Mouse (Mus musculus) midbrain, embryonic 15.5 days (tissue): Measurements from ENCODE around the gene Olfr1396. TPM values are rescaled to one million over a fixed set of nuclear protein-coding genes. Genes with fewer than 3 reads are reported as not detected.
"Not testable (repeated sequence)": the region's sequence is repeated elsewhere in the genome, so short reads cannot be mapped to it uniquely, and the experiment has no call there.

Source experiments
- ATAC-seq: fragments of 200-750 bp; cut with Nextera tagmentation; replicated peaks from 2 replicates; pipeline ENCODE4 v1.8.0; 2017; ENCODE audit warnings: moderate TSS enrichment
- H3K27ac ChIP-seq: fragments of 300-500 bp; sonication (generic); 2 replicates; pipeline ENCODE4 v1.5.1; 2015; ENCODE audit warnings: mild to moderate bottlenecking, inconsistent platforms
- H3K27me3 ChIP-seq: fragments of 300-500 bp; sonication (generic); replicated peaks from 2 replicates; pipeline ENCODE4 v1.6.1; 2015; ENCODE audit warnings: inconsistent platforms
- H3K36me3 ChIP-seq: fragments of 300-500 bp; sonication (generic); replicated peaks from 2 replicates; pipeline ENCODE4 v1.6.1; 2015; ENCODE audit warnings: inconsistent platforms
- H3K4me1 ChIP-seq: fragments of 300-500 bp; sonication (generic); 2 replicates; pipeline ENCODE4 v1.6.1; 2015; ENCODE audit warnings: inconsistent platforms
- H3K4me2 ChIP-seq: fragments of 300-500 bp; sonication (generic); 2 replicates; pipeline ENCODE4 v1.6.1; 2015; ENCODE audit warnings: inconsistent platforms, mild to moderate bottlenecking, moderate library complexity
- H3K4me3 ChIP-seq: fragments of 300-500 bp; sonication (generic); 2 replicates; pipeline ENCODE4 v1.5.1; 2015; ENCODE audit warnings: mild to moderate bottlenecking, inconsistent platforms
- H3K9ac ChIP-seq: fragments of 300-500 bp; sonication (generic); 2 replicates; pipeline ENCODE4 v1.6.1; 2015; ENCODE audit warnings: mild to moderate bottlenecking, inconsistent platforms
- H3K9me3 ChIP-seq: fragments of 300-500 bp; sonication (generic); 2 replicates; pipeline ENCODE4 v1.6.1; 2016; ENCODE audit warnings: inconsistent platforms
- WGBS: fragments of 180-500 bp; shearing (Covaris S2); methylation state at CpG from one replicate; pipeline ENCODE4 v1.1.7; 2015; ENCODE audit warnings: mixed read lengths; 5-methylcytosine and 5-hydroxymethylcytosine counted together
- polyA plus RNA-seq: library from polyadenylated mRNA; unstranded; fragments of >200 nt; fragmentation: Nextera tagmentation; extraction: Ambion mirVana; gene quantifications from 2 replicates; pipeline ENCODE4 v1.2.1, GENCODE M21; 2015

The Olfr1396 gene
- polyA plus RNA-seq, 1 experiment from 2014 or later = not detected

DNA sequence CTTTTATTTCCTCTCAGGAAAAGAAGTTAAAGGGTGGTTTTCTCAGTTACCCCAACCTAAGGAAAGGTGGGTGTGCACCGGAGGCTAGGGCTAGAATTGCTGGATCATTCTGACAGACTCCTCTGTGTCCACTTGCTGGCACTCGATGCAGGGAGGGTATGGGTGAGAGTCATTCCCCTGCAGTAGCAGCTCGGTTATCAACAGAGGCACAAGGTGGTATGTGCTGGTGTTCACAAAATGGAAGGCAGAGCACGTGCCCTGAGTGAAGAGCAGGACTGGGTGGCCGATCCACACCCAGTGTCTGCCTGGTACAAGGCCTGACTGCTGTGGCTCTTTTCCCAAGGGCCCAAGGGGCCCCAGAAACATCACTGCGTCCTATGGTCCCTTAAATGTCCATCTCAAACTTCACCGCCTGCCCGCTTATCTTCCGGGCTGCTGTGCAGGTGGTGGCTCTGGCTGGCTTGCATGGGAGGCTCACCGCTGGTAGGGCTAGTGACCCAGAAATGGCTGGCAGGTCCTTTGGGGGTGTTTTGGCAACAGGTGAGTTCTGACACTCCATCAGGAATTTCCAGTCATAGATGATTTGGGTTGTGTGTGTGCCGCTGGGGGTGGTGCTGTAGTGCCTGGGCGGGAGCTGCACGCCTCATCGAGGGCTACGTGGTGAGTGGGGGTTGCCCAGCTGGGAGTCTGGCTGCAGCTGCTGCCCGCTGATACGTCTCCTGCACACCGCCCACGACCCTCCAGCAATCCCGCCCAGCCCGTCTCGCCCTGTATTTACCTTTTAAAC, 26.7 kb downstream of the Olfr1396 start:
- H3K36me3 ChIP-seq = no peaks in the 10 kb centered on the region
- no peaks in the 10 kb centered on the region for H3K9me3 ChIP-seq
- 38% methylated on average over 22 of the region's 22 CpGs for WGBS
- H3K4me2 ChIP-seq = peak overlapping the region; percentile 21
- no peaks in the 10 kb centered on the region for H3K27me3 ChIP-seq
- no peak for ATAC-seq
- H3K9ac ChIP-seq = no peak overlapping the region
- no peaks in the 10 kb centered on the region for H3K4me1 ChIP-seq
- no peak overlapping the region for H3K4me3 ChIP-seq
- no peak overlapping the region for H3K27ac ChIP-seq

DNA sequence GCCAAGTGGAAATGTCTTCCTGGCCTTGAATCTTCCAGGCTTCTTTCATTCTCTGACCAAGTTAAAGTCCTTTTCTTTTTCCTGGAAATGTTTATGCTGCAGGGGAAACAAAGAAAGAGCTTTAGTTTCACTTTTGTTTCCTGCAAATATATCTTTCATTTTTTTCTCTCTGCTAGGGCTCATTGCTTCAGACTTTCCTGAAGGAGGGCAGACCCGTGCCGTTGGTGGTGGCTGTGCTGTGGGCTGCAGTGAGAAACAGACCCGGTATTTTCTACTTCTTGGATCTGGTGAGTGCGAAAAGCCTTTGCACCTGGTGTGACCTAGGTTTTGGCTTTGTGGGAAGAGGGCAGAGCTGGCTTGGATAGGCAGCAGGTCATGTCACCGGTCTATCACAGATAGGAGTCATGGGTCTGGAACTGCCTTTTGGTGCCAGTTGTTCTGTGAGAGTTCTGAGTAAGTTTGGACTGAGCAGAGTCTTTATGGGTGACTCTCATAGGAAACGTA, 27.8 kb downstream of the Olfr1396 start:
- ATAC-seq = no peak
- 88% methylated on average over 6 of the region's 6 CpGs for WGBS
- H3K4me2 ChIP-seq = no peak overlapping the region

DNA sequence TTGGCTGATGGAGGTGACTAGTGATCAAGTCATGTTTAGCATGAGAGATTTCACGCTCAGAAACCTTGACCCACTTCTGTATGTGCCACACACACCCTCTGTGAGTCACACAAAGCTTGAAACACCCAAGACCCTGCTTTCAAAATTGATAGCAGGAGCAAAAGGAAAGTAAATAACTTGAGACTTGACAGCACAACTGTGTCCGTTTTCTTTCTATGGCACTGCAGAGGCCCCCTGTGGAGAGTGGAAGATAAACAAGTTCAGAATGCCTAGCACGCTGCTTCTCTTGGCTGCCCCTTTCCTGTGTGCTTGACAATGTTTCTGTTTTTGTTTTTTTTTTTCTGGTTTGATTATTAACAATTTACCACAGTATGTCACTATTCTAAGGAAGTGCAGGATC, 29.8 kb downstream of the Olfr1396 start:
- H3K9ac ChIP-seq = no peak overlapping the region
- no peak for ATAC-seq
- H3K4me2 ChIP-seq = no peak overlapping the region
- no peaks in the 10 kb centered on the region for H3K4me1 ChIP-seq
- H3K4me3 ChIP-seq = no peak overlapping the region
- no peak overlapping the region for H3K27ac ChIP-seq
- 44% methylated on average over 3 of the region's 3 CpGs for WGBS
- H3K9me3 ChIP-seq = no peaks in the 10 kb centered on the region
- H3K36me3 ChIP-seq = no peaks in the 10 kb centered on the region
- no peaks in the 10 kb centered on the region for H3K27me3 ChIP-seq

More for the DNA sequence above, 27.8 kb downstream of the Olfr1396 start:
- Histone ChIP-seq H3K9ac (no peak overlapping the region), H3K27ac (no peak overlapping the region), H3K36me3 (no peaks in the 10 kb centered on the region), H3K4me1 (no peaks in the 10 kb centered on the region), H3K9me3 (no peaks in the 10 kb centered on the region), H3K27me3 (no peaks in the 10 kb centered on the region), H3K4me3 (no peak overlapping the region)

DNA sequence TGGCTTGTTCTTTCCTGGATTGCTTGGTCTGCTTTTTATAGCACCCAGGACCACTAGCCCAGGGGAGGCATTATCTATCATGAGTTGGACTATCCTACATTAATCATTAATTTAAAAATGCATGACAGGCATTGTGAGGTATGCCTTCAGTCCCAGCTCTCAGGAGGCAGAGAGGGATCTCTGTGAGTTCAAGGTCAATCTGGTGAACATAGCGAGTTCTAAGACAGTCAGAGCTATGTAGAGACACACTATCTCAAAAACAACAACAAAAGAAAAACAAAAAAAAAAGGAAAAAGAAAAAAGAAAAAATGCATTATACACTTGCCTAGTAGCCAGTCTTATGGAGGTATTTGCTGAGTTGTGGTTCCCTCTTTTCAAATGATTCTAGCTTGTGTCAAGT, 30.3 kb downstream of the Olfr1396 start:
- H3K27ac ChIP-seq = no peak overlapping the region
- no peaks in the 10 kb centered on the region for H3K27me3 ChIP-seq
- no peaks in the 10 kb centered on the region for H3K36me3 ChIP-seq
- H3K9ac ChIP-seq = no peak overlapping the region
- 91% methylated on average over 1 of the region's 1 CpGs for WGBS
- no peaks in the 10 kb centered on the region for H3K4me1 ChIP-seq
- H3K4me3 ChIP-seq = no peak overlapping the region
- no peak overlapping the region for H3K4me2 ChIP-seq
- no peaks in the 10 kb centered on the region for H3K9me3 ChIP-seq
- ATAC-seq = no peak

DNA sequence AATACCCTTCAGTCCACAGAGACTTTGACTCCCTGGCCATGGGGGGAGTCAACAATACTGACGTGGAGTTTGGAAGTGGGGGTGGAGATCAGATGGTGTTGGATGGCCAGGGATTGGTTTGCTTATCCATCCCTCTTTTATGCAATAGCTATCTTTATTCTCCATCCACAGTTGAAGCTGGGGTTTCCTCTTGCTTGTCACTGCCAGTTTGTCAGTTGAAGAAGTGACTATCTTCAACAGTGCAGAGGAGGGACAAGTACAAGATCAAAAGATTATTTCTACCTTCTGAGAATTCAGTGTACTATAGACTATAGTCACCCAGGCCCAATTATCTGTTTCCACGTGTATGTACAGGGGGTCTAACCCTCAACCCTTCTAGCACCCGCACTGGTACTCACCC, 30.9 kb downstream of the Olfr1396 start:
- H3K36me3 ChIP-seq = no peaks in the 10 kb centered on the region
- H3K4me1 ChIP-seq = no peaks in the 10 kb centered on the region
- H3K9ac ChIP-seq = no peak overlapping the region
- no peak for ATAC-seq
- H3K4me3 ChIP-seq = no peak overlapping the region
- H3K27ac ChIP-seq = no peak overlapping the region
- H3K9me3 ChIP-seq = no peaks in the 10 kb centered on the region
- 76% methylated on average over 3 of the region's 3 CpGs for WGBS
- H3K27me3 ChIP-seq = no peaks in the 10 kb centered on the region
- no peak overlapping the region for H3K4me2 ChIP-seq

DNA sequence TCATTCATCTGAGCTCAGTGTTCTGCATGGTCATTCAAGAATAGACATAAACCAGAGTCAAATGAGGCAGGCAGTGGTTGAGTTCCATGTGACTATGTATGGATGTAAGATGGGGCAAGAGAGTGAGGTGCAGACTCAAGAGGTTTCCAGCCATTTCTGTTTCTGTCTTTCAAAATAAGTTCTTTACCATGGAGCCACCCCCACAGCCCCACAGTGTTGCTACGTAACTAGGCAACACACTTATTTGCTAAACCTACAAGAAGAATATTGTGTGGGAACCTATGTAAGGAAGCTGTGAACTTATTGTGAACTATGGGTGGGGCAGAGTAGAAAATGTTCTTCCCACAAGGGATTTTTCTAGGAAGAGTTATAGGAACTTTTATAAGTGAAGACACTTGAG, 31.5 kb downstream of the Olfr1396 start:
- no peaks in the 10 kb centered on the region for H3K27me3 ChIP-seq
- no peaks in the 10 kb centered on the region for H3K9me3 ChIP-seq
- H3K27ac ChIP-seq = no peak overlapping the region
- H3K4me2 ChIP-seq = no peak overlapping the region
- no peaks in the 10 kb centered on the region for H3K36me3 ChIP-seq
- no peak overlapping the region for H3K9ac ChIP-seq
- no peak overlapping the region for H3K4me3 ChIP-seq
- no peak for ATAC-seq
- WGBS = 93% methylated on average over 1 of the region's 1 CpGs
- no peaks in the 10 kb centered on the region for H3K4me1 ChIP-seq

DNA sequence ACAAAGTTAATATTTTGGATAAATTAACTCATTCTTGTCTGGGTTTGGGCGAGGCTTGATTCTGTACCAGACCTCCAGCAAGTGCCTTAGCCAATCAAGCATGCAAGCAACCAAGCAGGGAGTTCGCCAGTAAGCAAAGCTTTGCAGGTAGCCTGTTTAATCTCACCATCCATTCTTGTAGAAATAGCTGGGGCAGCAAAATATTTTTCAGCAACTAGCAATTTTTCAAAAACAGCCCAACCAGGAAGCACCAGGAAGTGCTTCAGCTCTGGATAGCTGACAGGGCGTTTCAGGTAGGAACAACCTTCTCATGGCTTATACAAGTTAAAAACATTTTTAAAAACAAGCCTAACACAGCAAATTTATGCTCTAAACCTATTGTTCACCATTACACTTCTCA, 32.8 kb downstream of the Olfr1396 start:
- 84% methylated on average over 3 of the region's 3 CpGs for WGBS
- Histone ChIP-seq H3K27ac (no peak overlapping the region), H3K9ac (no peak overlapping the region), H3K4me2 (no peak overlapping the region), H3K27me3 (no peaks in the 10 kb centered on the region), H3K36me3 (no peaks in the 10 kb centered on the region), H3K9me3 (no peaks in the 10 kb centered on the region), H3K4me3 (no peak overlapping the region), H3K4me1 (no peaks in the 10 kb centered on the region)
- ATAC-seq = no peak

DNA sequence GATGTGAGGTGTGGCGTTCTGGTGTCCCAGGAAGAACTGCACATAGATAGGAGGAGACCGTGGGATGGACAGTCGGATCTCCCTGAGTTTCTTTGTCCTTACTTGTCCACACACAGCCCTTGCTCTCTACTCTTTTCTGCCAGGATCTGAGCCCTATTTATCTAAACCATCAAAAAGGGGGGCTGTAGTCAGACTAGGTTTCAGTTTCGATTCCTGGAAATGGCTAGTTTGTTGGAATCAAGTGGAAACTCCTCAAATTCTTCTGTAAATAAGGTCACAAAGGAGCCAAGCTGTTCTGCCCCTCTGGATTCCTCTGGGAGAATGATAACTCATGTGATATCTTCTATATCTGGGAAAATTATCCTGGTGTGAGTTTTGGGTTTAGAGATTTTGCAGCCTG, 33.3 kb downstream of the Olfr1396 start:
- WGBS = 88% methylated on average over 4 of the region's 4 CpGs
- no peaks in the 10 kb centered on the region for H3K4me1 ChIP-seq
- no peaks in the 10 kb centered on the region for H3K9me3 ChIP-seq
- H3K36me3 ChIP-seq = no peaks in the 10 kb centered on the region
- H3K9ac ChIP-seq = no peak overlapping the region
- no peak overlapping the region for H3K4me3 ChIP-seq
- H3K4me2 ChIP-seq = no peak overlapping the region
- H3K27me3 ChIP-seq = no peaks in the 10 kb centered on the region
- no peak overlapping the region for H3K27ac ChIP-seq
- ATAC-seq = no peak

DNA sequence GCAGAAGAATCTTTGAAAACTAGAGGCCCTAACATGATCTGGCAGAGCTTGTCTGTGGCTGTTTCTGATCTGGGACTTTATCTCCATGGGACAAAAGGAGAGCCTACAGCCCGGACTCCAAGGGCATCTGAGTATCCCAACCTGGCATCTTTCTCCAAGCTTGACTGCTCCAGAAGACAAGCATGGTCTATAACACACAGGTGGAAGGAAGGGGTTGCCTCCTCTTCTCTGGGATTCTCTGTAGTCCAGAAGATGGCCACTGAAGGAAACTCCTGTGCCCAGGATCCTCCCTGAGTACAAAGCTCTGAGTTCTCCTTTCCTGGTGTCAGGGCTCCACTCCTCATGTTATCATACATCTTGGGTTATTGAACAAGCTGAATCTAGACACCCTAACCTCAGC, 34.0 kb downstream of the Olfr1396 start:
- no peak overlapping the region for H3K9ac ChIP-seq
- no peak overlapping the region for H3K27ac ChIP-seq
- no peak overlapping the region for H3K4me3 ChIP-seq
- no peaks in the 10 kb centered on the region for H3K9me3 ChIP-seq
- no peaks in the 10 kb centered on the region for H3K36me3 ChIP-seq
- H3K4me2 ChIP-seq = no peak overlapping the region
- no peak for ATAC-seq
- no peaks in the 10 kb centered on the region for H3K27me3 ChIP-seq
- WGBS = 64% methylated on average over 1 of the region's 1 CpGs
- H3K4me1 ChIP-seq = no peaks in the 10 kb centered on the region

DNA sequence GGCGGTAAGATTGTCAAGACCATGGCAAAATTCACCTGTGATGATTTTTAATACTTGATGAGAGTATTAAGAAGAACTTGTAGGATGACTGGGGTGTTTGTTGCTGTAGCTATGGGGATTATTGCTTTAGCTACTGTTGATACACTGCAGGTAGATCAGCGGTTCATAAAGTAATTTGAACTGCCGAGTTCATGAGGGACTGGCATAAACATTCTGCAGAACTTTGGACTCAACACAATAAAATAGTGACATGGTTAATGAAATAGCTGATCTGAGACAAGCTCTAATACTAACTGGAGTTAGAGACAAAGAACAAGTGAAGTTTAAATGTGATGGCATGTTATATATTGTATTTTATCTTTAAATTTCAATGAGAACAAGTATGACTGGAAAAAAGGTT, 36.0 kb downstream of the Olfr1396 start:
- Histone ChIP-seq H3K4me3 (no peak overlapping the region), H3K9me3 (no peaks in the 10 kb centered on the region), H3K36me3 (no peaks in the 10 kb centered on the region), H3K27ac (no peak overlapping the region), H3K4me2 (no peak overlapping the region), H3K27me3 (no peaks in the 10 kb centered on the region), H3K4me1 (no peaks in the 10 kb centered on the region), H3K9ac (no peak overlapping the region)
- 92% methylated on average over 3 of the region's 3 CpGs for WGBS
- ATAC-seq = no peak

DNA sequence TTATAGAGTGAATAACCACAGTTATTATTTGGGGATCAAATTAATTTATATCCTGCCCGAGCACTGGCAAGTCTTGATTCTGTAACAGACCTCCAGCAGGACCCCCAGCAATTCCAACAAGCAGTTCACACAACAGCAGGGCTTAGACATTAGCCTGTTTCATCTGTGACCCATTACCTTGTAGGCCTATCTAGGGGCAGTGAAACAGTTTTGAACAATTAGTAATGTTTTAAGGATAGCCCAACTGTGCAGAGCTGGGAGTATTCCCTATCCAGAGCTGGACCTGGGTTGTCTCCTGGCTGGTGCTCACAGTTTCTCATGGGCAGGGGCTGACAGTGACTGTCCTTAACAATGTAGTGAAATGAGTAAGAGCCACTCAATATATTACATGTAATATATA, 37.7 kb downstream of the Olfr1396 start:
- no peak for ATAC-seq
- Histone ChIP-seq H3K27me3 (no peaks in the 10 kb centered on the region), H3K9me3 (no peaks in the 10 kb centered on the region), H3K4me1 (no peaks in the 10 kb centered on the region), H3K36me3 (no peaks in the 10 kb centered on the region), H3K27ac (no peak overlapping the region), H3K9ac (no peak overlapping the region), H3K4me2 (no peak overlapping the region), H3K4me3 (no peak overlapping the region)
- WGBS = 79% methylated on average over 1 of the region's 1 CpGs

DNA sequence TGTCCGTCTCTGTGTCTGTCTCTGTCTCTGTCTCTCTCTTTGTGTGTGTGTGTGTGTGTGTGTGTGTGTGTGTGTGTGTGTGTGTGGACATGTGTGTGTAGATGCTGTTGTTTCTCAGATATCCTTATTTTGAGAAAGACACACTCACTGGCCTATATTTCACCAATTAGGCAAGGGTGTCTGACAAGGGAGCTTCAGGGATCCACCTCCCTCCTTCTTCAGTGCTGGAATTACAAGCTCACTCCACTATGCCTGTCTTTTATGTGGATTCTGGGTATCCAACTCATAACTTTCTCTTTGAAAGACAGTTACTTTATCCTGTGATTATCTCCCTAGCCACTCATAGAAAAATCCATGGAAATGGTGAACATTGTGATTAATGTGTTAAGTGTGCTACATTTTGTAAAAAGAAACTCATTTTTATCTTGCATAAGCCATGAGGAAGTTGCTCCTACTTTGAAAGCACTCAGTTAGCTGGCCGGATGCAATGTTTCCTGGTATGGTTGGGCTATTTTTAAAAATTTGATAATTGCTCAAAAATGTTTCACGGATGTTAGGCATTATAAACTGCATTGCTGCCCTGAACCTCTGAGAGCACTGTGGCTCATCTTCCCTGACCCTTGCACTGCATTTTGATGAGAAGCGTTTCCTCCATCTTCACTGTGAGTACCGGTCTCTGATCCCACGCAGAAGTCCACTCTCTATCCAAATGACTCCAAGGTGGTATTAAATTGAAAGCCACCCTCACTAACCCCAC, 38.5 kb downstream of the Olfr1396 start, which contains the start of gene Ifi47:
Gene Ifi47 (plus strand): TSS at position 587 of the 757 bp plus-strand sequence.
- H3K36me3 ChIP-seq, H3K27ac ChIP-seq, H3K4me1 ChIP-seq, ATAC-seq, H3K4me2 ChIP-seq, H3K27me3 ChIP-seq, H3K9ac ChIP-seq, H3K9me3 ChIP-seq, H3K4me3 ChIP-seq: not testable (repeated sequence)
- WGBS = 70% methylated on average over 6 of the region's 6 CpGs
